Mouse (Mus musculus): ENCODE measurements around the gene Dlg1. TPM values are rescaled to one million over a fixed set of nuclear protein-coding genes. Genes with fewer than 3 reads are reported as not detected.

Gene Dlg1
- polyA plus RNA-seq, 1 experiment from 2014 or later: 12.7 TPM

DNA sequence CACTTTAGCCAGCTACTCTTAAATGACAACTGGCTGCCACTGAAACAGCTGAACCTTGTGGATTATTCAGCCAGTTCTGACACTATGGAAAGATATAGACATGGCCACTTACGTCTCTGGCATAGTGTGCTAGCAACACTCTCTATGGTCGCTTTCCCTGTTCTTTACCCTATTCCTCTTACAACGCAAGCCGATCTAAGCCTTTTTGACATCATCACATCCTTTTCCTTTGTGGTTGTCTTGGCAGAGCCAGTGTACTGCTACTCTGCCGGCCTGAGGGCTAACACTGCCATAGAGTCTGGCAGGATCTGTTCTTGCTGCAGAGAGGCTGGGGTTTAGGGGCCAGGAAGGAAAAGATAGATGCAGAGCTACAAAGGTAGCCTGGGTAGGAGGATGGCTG lies 3.8 kb upstream of the Dlg1 start:
- Histone ChIP-seq H3K9me3 (ENCODE audit: low read length) (no peaks in the 10 kb centered on the region), H3K27me3 (replicated peaks; ENCODE audit: insufficient read depth, low read length) (no peaks in the 10 kb centered on the region), H3K4me2 (replicated peaks; ENCODE audit: low read depth, low read length) (no peak overlapping the region), H3K4me1 (ENCODE audit: insufficient read depth, low read depth, low read length) (no peaks in the 10 kb centered on the region), H3K36me3 (ENCODE audit: insufficient read depth, low read length) (no peaks in the 10 kb centered on the region), H3K27ac (ENCODE audit: low read length) (no peak overlapping the region), H3K9ac (replicated peaks; ENCODE audit: low read depth) (no peak overlapping the region), H3K4me3 (ENCODE audit: low read depth, low read length) (no peak overlapping the region)
- WGBS: 51% methylated on average over 5 of the region's 5 CpGs
- ATAC-seq (no peak), DNase-seq (ENCODE audit: low spot score) (no peak)
- TF ChIP-seq EP300 (IDR thresholded peaks at IDR 0.05): no peak
- no peak for TF ChIP-seq CTCF (IDR thresholded peaks at IDR 0.05)

DNA sequence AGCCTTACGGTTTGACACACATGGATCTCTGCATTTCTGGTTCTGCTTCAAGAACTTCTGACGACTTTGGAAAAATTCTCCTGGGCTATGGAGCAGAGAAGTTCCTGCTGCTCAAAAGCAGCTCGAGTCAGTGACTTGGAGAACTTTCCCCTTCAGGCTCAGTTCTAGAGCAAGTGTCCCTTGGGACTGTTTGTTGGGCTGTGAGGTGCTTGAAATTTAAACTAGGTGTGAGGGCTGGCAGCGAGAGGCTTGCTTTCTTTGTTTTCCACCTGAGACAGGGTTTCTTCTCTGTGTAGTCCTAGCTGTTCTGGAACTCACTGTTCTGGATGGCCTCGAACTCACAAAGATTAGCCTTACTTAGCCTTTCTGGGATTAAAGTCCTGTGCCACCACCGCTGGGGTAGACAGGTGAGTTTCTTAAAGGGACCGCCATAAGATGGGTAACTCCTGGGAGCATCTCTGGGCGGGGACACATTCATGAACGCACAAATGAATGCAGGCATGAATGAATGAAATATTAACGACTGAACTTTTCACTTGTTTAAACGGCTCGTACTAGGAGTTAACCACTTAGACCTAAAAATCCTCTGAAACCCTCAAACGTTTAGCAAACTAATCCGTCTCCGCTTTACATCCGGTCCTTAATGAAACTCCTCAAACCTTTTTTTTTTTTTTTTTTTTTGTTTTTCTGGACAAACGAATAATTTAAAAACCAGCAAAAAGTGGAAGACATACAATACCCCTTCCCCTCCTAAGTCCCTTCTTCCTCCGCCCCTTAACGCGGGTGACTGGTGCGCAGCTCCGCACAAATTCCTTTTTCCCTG lies 476 bp upstream of the Dlg1 start:
- ATAC-seq (no peak), DNase-seq (ENCODE audit: low spot score) (peak; percentile 6)
- H3K9me3 ChIP-seq (ENCODE audit: low read length): no peaks in the 10 kb centered on the region
- peak overlapping the region; percentile 82 for H3K9ac ChIP-seq (replicated peaks; ENCODE audit: low read depth)
- no peak for TF ChIP-seq EP300 (IDR thresholded peaks at IDR 0.05)
- no peak for TF ChIP-seq CTCF (IDR thresholded peaks at IDR 0.05)
- 13% methylated on average over 22 of the region's 22 CpGs for WGBS
- H3K27me3 ChIP-seq (replicated peaks; ENCODE audit: insufficient read depth, low read length): no peaks in the 10 kb centered on the region
- peak overlapping the region; percentile 92 for H3K4me2 ChIP-seq (replicated peaks; ENCODE audit: low read depth, low read length)
- H3K4me3 ChIP-seq (ENCODE audit: low read depth, low read length): peak overlapping the region; percentile 91
- H3K27ac ChIP-seq (ENCODE audit: low read length): peak overlapping the region; percentile 97
- no peaks in the 10 kb centered on the region for H3K36me3 ChIP-seq (ENCODE audit: insufficient read depth, low read length)
- H3K4me1 ChIP-seq (ENCODE audit: insufficient read depth, low read depth, low read length): no peaks in the 10 kb centered on the region

DNA sequence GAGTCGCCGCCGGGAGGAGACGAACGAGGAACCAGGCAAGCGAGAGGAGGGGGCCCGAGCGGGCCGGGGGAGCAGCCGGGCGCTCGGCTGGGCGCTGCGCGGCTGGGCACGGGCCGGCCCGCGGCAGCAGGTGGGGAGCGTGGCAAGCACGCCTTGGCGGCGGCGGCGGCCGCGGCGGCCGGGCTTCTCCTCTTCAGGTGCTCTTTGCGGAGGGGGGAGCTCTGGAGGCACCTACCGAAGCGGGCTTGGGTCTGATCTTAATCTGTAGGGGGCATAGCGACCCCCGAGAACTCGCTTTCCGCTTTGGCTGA lies 999 bp downstream of the Dlg1 start:
- Histone ChIP-seq H3K4me2 (replicated peaks; ENCODE audit: low read depth, low read length) (peak overlapping the region; percentile 92), H3K4me1 (ENCODE audit: insufficient read depth, low read depth, low read length) (no peaks in the 10 kb centered on the region), H3K27ac (ENCODE audit: low read length) (peak overlapping the region; percentile 97), H3K9ac (replicated peaks; ENCODE audit: low read depth) (peak overlapping the region; percentile 82), H3K27me3 (replicated peaks; ENCODE audit: insufficient read depth, low read length) (no peaks in the 10 kb centered on the region), H3K36me3 (ENCODE audit: insufficient read depth, low read length) (no peaks in the 10 kb centered on the region), H3K9me3 (ENCODE audit: low read length) (no peaks in the 10 kb centered on the region), H3K4me3 (ENCODE audit: low read depth, low read length) (peak overlapping the region; percentile 91)
- under 1% methylated on average over 22 of the region's 36 CpGs for WGBS
- ATAC-seq: peak; percentile 65
- DNase-seq (ENCODE audit: low spot score): no peak
- TF ChIP-seq CTCF (IDR thresholded peaks at IDR 0.05) (no peak), EP300 (IDR thresholded peaks at IDR 0.05) (no peak)

DNA sequence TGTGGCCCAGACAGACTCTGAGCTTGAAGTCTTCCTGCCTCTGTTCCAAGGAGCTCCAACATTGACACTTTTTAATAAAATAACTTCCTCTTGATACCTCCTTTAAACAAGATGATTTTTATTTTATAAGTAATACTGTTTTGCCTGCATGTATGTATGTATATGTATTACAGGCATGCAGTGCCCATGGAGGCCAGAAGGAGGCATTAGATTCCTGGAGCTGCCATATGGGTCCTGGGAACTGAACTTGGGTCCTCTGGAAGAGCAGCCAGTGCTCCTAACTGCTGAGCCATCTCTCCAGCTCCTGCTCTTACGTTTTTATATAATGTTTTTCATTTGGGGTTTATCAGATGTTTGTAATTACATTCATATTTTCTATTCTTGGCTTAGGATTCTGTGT lies 9.0 kb downstream of the Dlg1 start:
- ATAC-seq: no peak
- Histone ChIP-seq H3K27me3 (replicated peaks; ENCODE audit: insufficient read depth, low read length) (no peaks in the 10 kb centered on the region), H3K4me2 (replicated peaks; ENCODE audit: low read depth, low read length) (no peak overlapping the region), H3K9ac (replicated peaks; ENCODE audit: low read depth) (no peak overlapping the region), H3K9me3 (ENCODE audit: low read length) (no peaks in the 10 kb centered on the region), H3K27ac (ENCODE audit: low read length) (no peak overlapping the region), H3K36me3 (ENCODE audit: insufficient read depth, low read length) (no peaks in the 10 kb centered on the region), H3K4me1 (ENCODE audit: insufficient read depth, low read depth, low read length) (no peaks in the 10 kb centered on the region), H3K4me3 (ENCODE audit: low read depth, low read length) (no peak overlapping the region)
- DNase-seq (ENCODE audit: low spot score): no peak
- TF ChIP-seq EP300 (IDR thresholded peaks at IDR 0.05) (no peak), CTCF (IDR thresholded peaks at IDR 0.05) (peak; percentile 39)
- 81% methylated on average over 1 of the region's 1 CpGs for WGBS

DNA sequence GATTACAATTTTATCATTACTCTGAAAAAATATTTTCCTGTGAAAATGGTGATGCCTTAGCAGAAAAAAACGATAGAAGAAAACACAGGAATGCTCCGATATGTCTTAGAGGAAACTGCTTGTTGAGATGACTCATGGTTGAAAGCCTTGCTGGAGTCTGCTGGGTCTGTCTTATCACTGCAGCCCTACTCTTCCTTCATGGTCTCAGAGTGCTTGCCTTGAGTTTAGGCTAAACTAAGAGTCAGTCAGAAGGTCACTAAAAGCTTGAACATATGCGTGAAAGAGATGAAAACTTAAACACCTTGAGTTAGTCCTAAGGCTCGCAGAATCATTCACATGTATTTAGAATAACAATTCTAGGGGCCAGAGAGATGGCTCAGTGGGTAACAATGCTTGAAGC lies 14.2 kb downstream of the Dlg1 start:
- H3K9ac ChIP-seq (replicated peaks; ENCODE audit: low read depth): no peak overlapping the region
- H3K36me3 ChIP-seq (ENCODE audit: insufficient read depth, low read length): no peaks in the 10 kb centered on the region
- ATAC-seq (no peak), DNase-seq (ENCODE audit: low spot score) (no peak)
- TF ChIP-seq EP300 (IDR thresholded peaks at IDR 0.05) (no peak), CTCF (IDR thresholded peaks at IDR 0.05) (no peak)
- WGBS: 83% methylated on average over 4 of the region's 4 CpGs
- H3K9me3 ChIP-seq (ENCODE audit: low read length): no peaks in the 10 kb centered on the region
- no peak overlapping the region for H3K4me3 ChIP-seq (ENCODE audit: low read depth, low read length)
- no peaks in the 10 kb centered on the region for H3K4me1 ChIP-seq (ENCODE audit: insufficient read depth, low read depth, low read length)
- no peak overlapping the region for H3K27ac ChIP-seq (ENCODE audit: low read length)
- no peak overlapping the region for H3K4me2 ChIP-seq (replicated peaks; ENCODE audit: low read depth, low read length)
- no peaks in the 10 kb centered on the region for H3K27me3 ChIP-seq (replicated peaks; ENCODE audit: insufficient read depth, low read length)

DNA sequence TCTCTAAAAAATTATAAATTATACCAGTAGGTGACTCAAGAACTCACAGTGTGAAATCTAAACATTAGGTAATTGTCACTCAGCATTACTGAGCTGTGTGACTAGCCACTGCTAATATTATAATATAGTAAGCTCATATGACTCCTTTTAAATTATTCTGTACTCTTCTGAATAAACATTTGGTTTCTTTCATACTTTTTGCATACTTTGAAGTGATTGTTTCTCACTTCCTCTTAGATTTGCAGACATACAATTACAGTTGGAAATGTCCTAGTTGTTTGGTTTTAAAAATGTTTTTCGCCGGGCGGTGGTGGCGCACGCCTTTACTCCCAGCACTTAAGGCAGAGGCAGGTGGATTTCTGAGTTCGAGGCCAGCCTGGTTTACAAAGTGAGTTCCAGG lies 19.0 kb downstream of the Dlg1 start:
- Histone ChIP-seq H3K9me3 (ENCODE audit: low read length) (no peaks in the 10 kb centered on the region), H3K36me3 (ENCODE audit: insufficient read depth, low read length) (no peaks in the 10 kb centered on the region), H3K27me3 (replicated peaks; ENCODE audit: insufficient read depth, low read length) (no peaks in the 10 kb centered on the region), H3K27ac (ENCODE audit: low read length) (no peak overlapping the region), H3K4me1 (ENCODE audit: insufficient read depth, low read depth, low read length) (no peaks in the 10 kb centered on the region), H3K9ac (replicated peaks; ENCODE audit: low read depth) (no peak overlapping the region), H3K4me2 (replicated peaks; ENCODE audit: low read depth, low read length) (no peak overlapping the region), H3K4me3 (ENCODE audit: low read depth, low read length) (no peak overlapping the region)
- WGBS: 95% methylated on average over 6 of the region's 6 CpGs
- no peak for ATAC-seq
- TF ChIP-seq CTCF (IDR thresholded peaks at IDR 0.05): no peak
- DNase-seq (ENCODE audit: low spot score): no peak
